Mouse (Mus musculus) lung, postnatal 0 days (tissue): ENCODE measurements around the gene Rhoj.

ENCODE experiments used
- CTCF ChIP-seq: IDR thresholded peaks from 2 replicates; pipeline ENCODE4 v1.5.1; 2016; ENCODE audit warnings: antibody characterized with exemption, mild to moderate bottlenecking
- EP300 ChIP-seq: IDR thresholded peaks from 2 replicates; pipeline ENCODE4 v1.6.1; 2016; ENCODE audit warnings: antibody characterized with exemption, mild to moderate bottlenecking, control low read depth

- TF ChIP-seq CTCF, result no peak
- TF ChIP-seq EP300, result no peak
These were observed 56.3 kb downstream of the Rhoj start for GRCm38 (mm10) chr12:75364416-75364815.
